Mouse (Mus musculus) right cerebral cortex, postnatal 25 days (tissue): ENCODE results near the gene Atg7.
A peak's percentile ranks its signal among the peaks of the same experiment; 100 is the strongest.
"Not testable (repeated sequence)": the region's sequence is repeated elsewhere in the genome, so short reads cannot be mapped to it uniquely, and the experiment has no call there.

Source experiments
- DNase-seq: peaks from one replicate; pipeline ENCODE4 v3.0.0; 2022

Atg7 gene

GRCm38 (mm10) chr6:114886504-114887361 is 243.8 kb downstream of the Atg7 start:
- no peak for DNase-seq

- peak; percentile 75 for DNase-seq
Measured at GRCm38 (mm10) chr6:114888922-114889321, 246.0 kb downstream of the Atg7 start.

GRCm38 (mm10) chr6:114889971-114890370 is 247.1 kb downstream of the Atg7 start:
- DNase-seq: not testable (repeated sequence)

- DNase-seq: peak; percentile 72
Measured at GRCm38 (mm10) chr6:114890411-114891115, 247.7 kb downstream of the Atg7 start.

- no peak for DNase-seq
Measured at GRCm38 (mm10) chr6:114891272-114891671, 248.4 kb downstream of the Atg7 start.

- no peak for DNase-seq
Measured at GRCm38 (mm10) chr6:114891771-114892170, 248.9 kb downstream of the Atg7 start.

- peak; percentile 70 for DNase-seq
Measured at GRCm38 (mm10) chr6:114892363-114892762, 249.5 kb downstream of the Atg7 start.

- no peak for DNase-seq
Measured at GRCm38 (mm10) chr6:114893427-114894209, 250.7 kb downstream of the Atg7 start.

- DNase-seq: no peak
Measured at GRCm38 (mm10) chr6:114894548-114895106, 251.7 kb downstream of the Atg7 start.

- no peak for DNase-seq
Measured at GRCm38 (mm10) chr6:114895191-114895590, 252.3 kb downstream of the Atg7 start.

GRCm38 (mm10) chr6:114896281-114896680 is 253.4 kb downstream of the Atg7 start:
- no peak for DNase-seq

- no peak for DNase-seq
Measured at GRCm38 (mm10) chr6:114898949-114899348, 256.1 kb downstream of the Atg7 start.

- no peak for DNase-seq
Measured at GRCm38 (mm10) chr6:114899652-114900051, 256.8 kb downstream of the Atg7 start.

- no peak for DNase-seq
Measured at GRCm38 (mm10) chr6:114900194-114900593, 257.3 kb downstream of the Atg7 start.

- DNase-seq: no peak
Measured at GRCm38 (mm10) chr6:114901321-114901824, 258.5 kb downstream of the Atg7 start.

- DNase-seq: no peak
Measured at GRCm38 (mm10) chr6:114901921-114902320, 259.0 kb downstream of the Atg7 start.

- no peak for DNase-seq
Measured at GRCm38 (mm10) chr6:114904233-114904632, 261.3 kb downstream of the Atg7 start.

GRCm38 (mm10) chr6:114904818-114905217 is 261.9 kb downstream of the Atg7 start:
- DNase-seq: no peak

- no peak for DNase-seq
Measured at GRCm38 (mm10) chr6:114905253-114906028, 262.5 kb downstream of the Atg7 start.

GRCm38 (mm10) chr6:114906209-114906608 is 263.3 kb downstream of the Atg7 start:
- no peak for DNase-seq

- no peak for DNase-seq
Measured at GRCm38 (mm10) chr6:114907459-114907858, 264.6 kb downstream of the Atg7 start.

- no peak for DNase-seq
Measured at GRCm38 (mm10) chr6:114909801-114910200, 266.9 kb downstream of the Atg7 start.
